Mouse (Mus musculus): ENCODE measurements around the gene Gm6525.

Gm6525 gene

GRCm38 (mm10) chr3:84199516-84199915 is 25.6 kb downstream of the Gm6525 start:
- TF ChIP-seq POU5F1 (IDR thresholded peaks at IDR 0.05; ENCODE audit: borderline replicate concordance, low read length) = no peak
- TF ChIP-seq NANOG (IDR thresholded peaks at IDR 0.05; ENCODE audit: borderline replicate concordance, low read length) = no peak
- TF ChIP-seq CTCF (conservative IDR thresholded peaks at IDR 0.05; ENCODE audit: low read length) = no peak
- Histone ChIP-seq H3K9me3 (ENCODE audit: low read length) (no peaks in the 10 kb centered on the region), H3K36me3 (ENCODE audit: insufficient read depth, low read length) (no peaks in the 10 kb centered on the region)

GRCm38 (mm10) chr3:84200559-84201420 is 26.9 kb downstream of the Gm6525 start:
- Histone ChIP-seq H3K36me3 (ENCODE audit: insufficient read depth, low read length) (no peaks in the 10 kb centered on the region), H3K4me3 (replicated peaks; ENCODE audit: low read length) (no peak overlapping the region), H3K4me1 (replicated peaks; ENCODE audit: low read depth, low read length) (peaks cover 26% of the 10 kb centered on the region), H3K9me3 (ENCODE audit: low read length) (no peaks in the 10 kb centered on the region), H3K27me3 (ENCODE audit: insufficient read depth, low read length) (no peaks in the 10 kb centered on the region)
- TF ChIP-seq POU5F1 (IDR thresholded peaks at IDR 0.05; ENCODE audit: borderline replicate concordance, low read length) (no peak), CTCF (conservative IDR thresholded peaks at IDR 0.05; ENCODE audit: low read length) (no peak), NANOG (IDR thresholded peaks at IDR 0.05; ENCODE audit: borderline replicate concordance, low read length) (no peak)

More at GRCm38 (mm10) chr3:84199516-84199915, 25.6 kb downstream of the Gm6525 start:
- Histone ChIP-seq H3K4me1 (replicated peaks; ENCODE audit: low read depth, low read length) (peaks cover 38% of the 10 kb centered on the region), H3K27me3 (ENCODE audit: insufficient read depth, low read length) (no peaks in the 10 kb centered on the region), H3K4me3 (replicated peaks; ENCODE audit: low read length) (no peak overlapping the region)

DNA sequence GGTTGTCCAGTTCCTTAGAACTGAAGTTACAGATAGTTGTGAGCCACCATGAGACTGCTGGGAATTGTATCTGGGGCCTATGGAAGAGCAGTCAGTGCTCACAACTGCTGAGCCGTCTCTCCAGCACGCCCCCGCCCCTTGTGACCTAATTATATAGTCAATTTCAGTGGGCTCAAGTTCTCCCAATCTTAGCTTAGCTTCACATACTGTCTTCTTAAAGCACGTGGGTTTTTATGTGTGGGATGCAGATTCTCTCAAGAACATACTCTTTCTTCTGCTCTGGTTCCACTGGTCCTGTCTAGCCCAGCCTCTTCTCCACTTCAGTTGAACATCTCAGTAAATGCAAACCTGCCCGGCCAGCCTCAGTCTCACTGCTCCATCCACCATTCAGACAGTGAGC is 30.7 kb downstream of the Gm6525 start:
- H3K4me1 ChIP-seq (replicated peaks; ENCODE audit: low read depth, low read length) = peaks cover 39% of the 10 kb centered on the region
- H3K27me3 ChIP-seq (ENCODE audit: insufficient read depth, low read length) = no peaks in the 10 kb centered on the region
- TF ChIP-seq CTCF (conservative IDR thresholded peaks at IDR 0.05; ENCODE audit: low read length) (no peak), NANOG (IDR thresholded peaks at IDR 0.05; ENCODE audit: borderline replicate concordance, low read length) (no peak), POU5F1 (IDR thresholded peaks at IDR 0.05; ENCODE audit: borderline replicate concordance, low read length) (no peak)
- H3K36me3 ChIP-seq (ENCODE audit: insufficient read depth, low read length) = no peaks in the 10 kb centered on the region
- no peaks in the 10 kb centered on the region for H3K9me3 ChIP-seq (ENCODE audit: low read length)
- H3K4me3 ChIP-seq (replicated peaks; ENCODE audit: low read length) = no peak overlapping the region

- TF ChIP-seq CTCF (conservative IDR thresholded peaks at IDR 0.05; ENCODE audit: low read length) = no peak
- no peak for TF ChIP-seq NANOG (IDR thresholded peaks at IDR 0.05; ENCODE audit: borderline replicate concordance, low read length)
- TF ChIP-seq POU5F1 (IDR thresholded peaks at IDR 0.05; ENCODE audit: borderline replicate concordance, low read length) = no peak
- H3K4me3 ChIP-seq (replicated peaks; ENCODE audit: low read length) = no peak overlapping the region
- no peaks in the 10 kb centered on the region for H3K9me3 ChIP-seq (ENCODE audit: low read length)
- H3K27me3 ChIP-seq (ENCODE audit: insufficient read depth, low read length) = no peaks in the 10 kb centered on the region
- no peaks in the 10 kb centered on the region for H3K36me3 ChIP-seq (ENCODE audit: insufficient read depth, low read length)
- H3K4me1 ChIP-seq (replicated peaks; ENCODE audit: low read depth, low read length) = peaks cover 45% of the 10 kb centered on the region
These were observed 31.7 kb downstream of the Gm6525 start for GRCm38 (mm10) chr3:84205650-84206049.

DNA sequence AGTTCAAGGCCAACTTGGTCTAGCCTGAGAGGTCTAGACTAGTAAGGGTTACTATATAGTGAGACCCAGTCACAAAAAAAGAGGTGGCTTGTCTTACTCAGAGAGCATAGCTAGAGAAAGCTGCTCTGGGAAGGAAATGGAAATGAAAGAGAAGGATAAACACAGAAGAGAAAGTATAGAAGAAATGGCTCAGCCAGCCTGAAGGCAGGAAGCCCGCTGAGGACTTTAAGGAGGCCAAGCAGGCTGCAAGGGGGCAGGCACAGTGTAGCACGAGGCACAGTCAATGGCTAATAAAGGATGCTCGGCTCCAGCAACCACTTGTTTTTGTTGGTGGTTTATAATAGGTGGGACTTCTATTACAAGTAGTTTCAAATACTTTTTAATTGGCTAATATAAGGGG is 32.2 kb downstream of the Gm6525 start:
- peaks cover 45% of the 10 kb centered on the region for H3K4me1 ChIP-seq (replicated peaks; ENCODE audit: low read depth, low read length)
- H3K4me3 ChIP-seq (replicated peaks; ENCODE audit: low read length) = no peak overlapping the region
- no peaks in the 10 kb centered on the region for H3K9me3 ChIP-seq (ENCODE audit: low read length)
- TF ChIP-seq CTCF (conservative IDR thresholded peaks at IDR 0.05; ENCODE audit: low read length) (no peak), POU5F1 (IDR thresholded peaks at IDR 0.05; ENCODE audit: borderline replicate concordance, low read length) (no peak), NANOG (IDR thresholded peaks at IDR 0.05; ENCODE audit: borderline replicate concordance, low read length) (no peak)
- H3K27me3 ChIP-seq (ENCODE audit: insufficient read depth, low read length) = no peaks in the 10 kb centered on the region
- no peaks in the 10 kb centered on the region for H3K36me3 ChIP-seq (ENCODE audit: insufficient read depth, low read length)

DNA sequence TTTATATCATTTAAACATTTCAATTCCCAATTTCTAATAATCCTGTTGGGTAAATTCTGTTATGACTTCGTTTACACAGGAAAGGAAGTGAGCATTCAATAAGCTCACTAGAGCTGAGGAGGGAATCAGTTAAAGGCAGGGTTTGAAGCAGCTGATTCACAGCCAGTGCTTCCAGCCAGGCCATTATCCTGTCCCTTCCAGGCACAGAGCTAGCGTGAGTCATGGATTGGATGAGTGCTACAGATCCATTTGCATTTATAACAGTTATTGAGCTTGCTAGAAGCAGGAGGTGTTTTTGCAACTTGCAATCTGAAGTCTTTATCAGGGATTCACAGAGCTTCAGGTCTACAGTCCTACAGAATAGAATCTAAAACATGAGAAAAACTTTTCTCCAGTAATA is 33.5 kb downstream of the Gm6525 start:
- no peaks in the 10 kb centered on the region for H3K36me3 ChIP-seq (ENCODE audit: insufficient read depth, low read length)
- no peaks in the 10 kb centered on the region for H3K27me3 ChIP-seq (ENCODE audit: insufficient read depth, low read length)
- H3K4me1 ChIP-seq (replicated peaks; ENCODE audit: low read depth, low read length) = peaks cover 50% of the 10 kb centered on the region
- TF ChIP-seq POU5F1 (IDR thresholded peaks at IDR 0.05; ENCODE audit: borderline replicate concordance, low read length) = no peak
- H3K9me3 ChIP-seq (ENCODE audit: low read length) = no peaks in the 10 kb centered on the region
- H3K4me3 ChIP-seq (replicated peaks; ENCODE audit: low read length) = no peak overlapping the region

DNA sequence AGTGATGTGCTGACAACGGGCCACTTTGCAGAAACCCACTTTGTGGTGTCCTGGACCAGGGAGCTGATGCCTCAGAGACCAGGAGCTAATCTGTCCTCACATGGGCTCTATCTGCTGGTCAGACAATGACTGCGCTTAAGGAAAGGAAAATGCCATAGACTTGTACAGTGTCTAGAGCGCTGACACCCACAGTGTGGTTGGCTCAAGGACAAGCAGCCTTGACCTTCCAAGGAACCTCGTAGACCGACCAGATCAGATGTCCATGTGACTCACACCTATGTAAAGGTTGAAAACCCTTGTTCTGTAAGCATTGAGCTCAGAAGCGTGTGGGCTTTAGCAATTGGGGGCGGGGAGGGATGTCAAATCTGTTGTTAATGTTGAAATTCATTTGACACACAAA is 34.6 kb downstream of the Gm6525 start:
- Histone ChIP-seq H3K36me3 (ENCODE audit: insufficient read depth, low read length) (no peaks in the 10 kb centered on the region), H3K27me3 (ENCODE audit: insufficient read depth, low read length) (no peaks in the 10 kb centered on the region), H3K4me3 (replicated peaks; ENCODE audit: low read length) (no peak overlapping the region), H3K9me3 (ENCODE audit: low read length) (no peaks in the 10 kb centered on the region), H3K4me1 (replicated peaks; ENCODE audit: low read depth, low read length) (peaks cover 55% of the 10 kb centered on the region)
- TF ChIP-seq NANOG (IDR thresholded peaks at IDR 0.05; ENCODE audit: borderline replicate concordance, low read length) (no peak), CTCF (conservative IDR thresholded peaks at IDR 0.05; ENCODE audit: low read length) (no peak)

- Histone ChIP-seq H3K9me3 (ENCODE audit: low read length) (no peaks in the 10 kb centered on the region), H3K36me3 (ENCODE audit: insufficient read depth, low read length) (no peaks in the 10 kb centered on the region), H3K27me3 (ENCODE audit: insufficient read depth, low read length) (no peaks in the 10 kb centered on the region), H3K4me3 (replicated peaks; ENCODE audit: low read length) (no peak overlapping the region), H3K4me1 (replicated peaks; ENCODE audit: low read depth, low read length) (peaks cover 56% of the 10 kb centered on the region)
- no peak for TF ChIP-seq NANOG (IDR thresholded peaks at IDR 0.05; ENCODE audit: borderline replicate concordance, low read length)
- TF ChIP-seq POU5F1 (IDR thresholded peaks at IDR 0.05; ENCODE audit: borderline replicate concordance, low read length) = no peak
- TF ChIP-seq CTCF (conservative IDR thresholded peaks at IDR 0.05; ENCODE audit: low read length) = no peak
These were observed 35.1 kb downstream of the Gm6525 start for GRCm38 (mm10) chr3:84208917-84209513.

Data from E14TG2a.4 (cell line).